Mouse (Mus musculus) telencephalon, adult 2 months (tissue): ENCODE results near the gene Hist1h1t.

Experiments
- DNase-seq: peaks from one replicate; pipeline ENCODE4 v3.0.0-alpha.2; 2011; ENCODE audit warnings: low read depth, low spot score

The Hist1h1t gene

DNA sequence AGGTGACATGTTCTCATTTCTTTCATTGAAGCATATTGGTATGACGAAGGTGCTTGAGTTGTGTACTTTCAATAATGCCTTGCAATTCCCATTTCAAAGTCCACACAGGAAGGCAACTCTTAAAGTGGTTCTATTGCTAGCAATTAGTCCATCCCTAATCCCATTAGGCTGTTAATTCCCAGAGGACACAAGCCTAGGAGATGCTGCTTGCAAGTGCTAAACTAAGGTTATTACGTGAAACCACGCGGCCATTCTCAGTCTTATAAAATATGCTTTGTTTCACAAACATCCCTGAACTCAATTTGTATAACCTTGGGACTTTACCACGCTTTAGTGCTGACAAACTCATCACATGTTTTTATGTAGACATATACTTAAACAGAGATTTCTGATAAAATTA lies 41.5 kb downstream of the Hist1h1t start:
- no peak for DNase-seq

DNA sequence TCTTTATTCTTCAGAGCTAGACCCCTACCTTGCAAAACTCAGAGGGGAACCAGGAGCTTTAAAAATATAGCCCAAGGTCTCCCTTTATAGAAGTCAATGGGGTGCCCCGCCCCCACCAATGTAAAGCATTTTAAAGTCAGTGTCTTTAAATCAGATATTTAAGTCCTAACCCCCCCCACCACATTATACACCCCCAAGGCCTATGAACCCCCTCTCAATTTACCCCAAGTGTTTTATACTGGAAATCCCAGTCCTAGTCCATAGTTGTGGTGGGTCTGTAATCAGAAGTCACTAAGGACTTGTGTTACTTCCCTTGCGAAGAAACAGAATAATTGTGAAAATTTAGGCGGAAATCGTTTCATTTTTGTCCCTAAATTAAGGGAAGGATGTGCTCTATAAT lies 42.4 kb downstream of the Hist1h1t start:
- no peak for DNase-seq

DNA sequence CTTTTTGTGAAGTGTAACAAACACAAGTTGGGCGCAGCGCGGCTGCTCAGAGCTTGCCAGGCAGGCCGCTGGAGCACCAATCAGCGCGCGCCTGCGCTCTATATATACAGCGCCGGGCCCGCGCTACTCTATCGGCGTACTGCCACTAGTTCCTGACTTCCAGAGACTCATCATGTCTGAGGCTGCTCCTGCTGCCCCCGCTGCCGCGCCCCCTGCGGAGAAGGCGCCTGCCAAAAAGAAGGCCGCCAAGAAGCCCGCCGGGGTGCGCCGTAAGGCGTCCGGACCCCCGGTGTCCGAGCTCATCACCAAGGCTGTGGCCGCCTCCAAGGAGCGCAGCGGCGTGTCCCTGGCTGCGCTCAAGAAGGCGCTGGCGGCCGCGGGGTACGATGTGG lies 43.1 kb downstream of the Hist1h1t start, which contains the start of gene Hist1h1c:
Gene Hist1h1c, plus strand, starts transcription at position 132 of the 392 bp plus-strand sequence.
- peak; percentile 77 for DNase-seq

DNA sequence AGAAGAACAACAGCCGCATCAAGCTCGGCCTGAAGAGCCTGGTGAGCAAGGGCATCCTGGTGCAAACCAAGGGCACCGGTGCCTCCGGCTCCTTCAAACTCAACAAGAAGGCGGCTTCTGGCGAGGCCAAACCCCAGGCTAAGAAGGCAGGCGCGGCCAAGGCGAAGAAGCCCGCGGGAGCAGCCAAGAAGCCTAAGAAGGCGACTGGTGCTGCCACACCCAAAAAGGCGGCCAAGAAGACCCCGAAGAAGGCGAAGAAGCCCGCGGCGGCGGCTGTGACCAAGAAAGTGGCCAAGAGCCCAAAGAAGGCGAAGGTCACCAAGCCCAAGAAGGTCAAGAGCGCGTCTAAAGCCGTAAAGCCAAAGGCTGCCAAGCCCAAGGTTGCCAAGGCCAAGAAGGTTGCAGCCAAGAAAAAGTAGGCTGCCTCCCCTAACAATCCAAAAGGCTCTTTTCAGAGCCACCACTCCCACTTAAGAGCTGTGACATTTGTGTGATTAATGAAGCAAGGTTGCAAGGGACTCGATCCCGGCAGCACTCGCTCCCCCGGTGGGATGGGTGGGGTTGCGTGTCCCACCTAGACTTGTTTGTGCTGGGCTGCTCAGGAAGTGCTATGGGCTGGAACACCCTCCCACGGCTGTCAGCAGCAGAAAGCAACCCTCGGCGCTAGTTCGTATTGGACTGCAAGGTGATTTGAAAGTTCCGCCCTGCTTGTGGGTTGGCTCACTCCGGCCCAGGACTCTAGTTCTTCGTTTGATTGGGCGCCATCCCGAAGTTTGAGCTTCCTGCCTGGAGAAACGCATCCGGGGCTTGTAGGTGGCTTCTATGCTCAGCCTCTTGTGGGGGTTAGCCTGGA lies 43.7 kb downstream of the Hist1h1t start:
- DNase-seq: peak; percentile 98

DNA sequence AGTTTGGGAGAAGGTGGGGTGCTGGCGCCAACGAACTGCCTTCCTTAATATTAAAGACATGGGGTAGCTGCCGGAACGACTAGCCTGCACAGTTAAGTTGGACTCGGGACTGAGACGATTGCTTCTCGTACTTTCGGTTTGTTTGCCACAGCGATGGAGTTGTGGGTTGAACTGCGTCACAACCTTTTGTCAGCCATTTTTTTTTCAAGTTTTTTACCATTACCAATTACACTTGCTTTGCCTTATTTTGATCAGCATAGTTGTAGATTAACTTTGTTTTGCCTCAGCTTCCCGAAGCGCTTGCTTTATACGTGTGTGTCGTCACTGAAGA lies 44.3 kb downstream of the Hist1h1t start:
- no peak for DNase-seq

DNA sequence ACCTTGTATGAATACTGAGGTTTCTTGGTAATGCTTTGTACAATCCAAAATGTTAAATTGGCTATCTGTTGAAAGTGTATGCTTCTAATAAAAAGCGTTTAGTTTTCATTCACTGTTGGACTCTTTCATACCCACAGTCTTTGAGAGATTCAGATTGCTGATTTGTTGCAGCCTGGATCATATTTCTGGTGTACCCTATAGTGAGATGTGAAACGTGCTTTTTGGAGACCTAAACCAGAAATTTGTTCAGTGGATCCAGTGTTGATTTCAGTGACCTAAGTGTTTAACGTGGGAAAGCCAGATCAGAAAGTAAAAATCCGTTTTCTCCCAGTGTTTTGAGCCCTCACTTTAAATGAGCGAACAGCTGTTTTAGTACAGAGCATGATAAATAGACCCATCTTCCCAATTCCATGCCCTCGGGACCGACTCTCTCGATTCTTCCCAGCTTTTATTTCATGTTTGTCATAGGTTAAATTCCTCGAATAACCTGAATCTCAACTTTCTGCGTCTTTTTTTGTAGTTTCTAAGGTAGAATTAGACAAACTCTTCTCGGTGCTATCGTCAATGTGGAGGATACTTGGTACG lies 44.7 kb downstream of the Hist1h1t start:
- DNase-seq: no peak

DNA sequence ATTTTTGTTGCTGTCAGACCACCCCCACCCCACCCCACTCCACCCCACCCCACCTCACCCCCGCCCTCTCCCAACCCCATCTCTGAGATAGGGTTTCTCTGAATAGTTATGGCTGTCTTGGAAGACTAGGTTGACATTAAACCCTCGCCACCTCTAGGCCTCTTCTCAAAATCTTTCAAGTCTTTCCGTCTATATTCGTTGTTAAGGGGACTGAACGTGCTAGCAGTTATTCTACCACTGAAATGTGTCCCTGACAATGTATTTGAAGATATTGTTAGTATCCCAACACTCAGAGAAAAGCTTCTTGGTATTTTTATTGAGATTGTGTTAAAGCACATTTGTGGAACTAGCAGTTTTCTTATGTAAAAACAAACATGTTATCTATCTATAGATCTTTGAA lies 45.3 kb downstream of the Hist1h1t start:
- no peak for DNase-seq

DNA sequence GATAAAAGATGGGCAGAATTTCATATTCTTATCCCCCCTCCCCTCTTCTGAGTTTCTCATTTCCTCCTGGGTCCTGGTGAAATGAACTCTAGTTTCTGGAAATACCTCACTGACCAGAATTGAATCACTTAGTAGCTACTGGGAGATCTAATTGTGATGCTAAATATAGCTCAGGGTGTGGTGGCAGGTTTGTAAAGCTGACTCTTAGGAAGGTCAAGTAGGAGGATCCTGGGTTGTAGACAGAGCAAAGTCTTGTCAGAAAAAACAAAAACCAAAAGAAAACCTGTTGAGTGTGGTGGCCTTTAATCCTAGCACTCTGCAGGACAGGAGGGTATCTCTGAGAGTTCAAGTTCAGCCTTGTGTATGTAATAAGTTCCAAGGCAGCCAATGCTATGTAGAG lies 46.4 kb downstream of the Hist1h1t start:
- no peak for DNase-seq

DNA sequence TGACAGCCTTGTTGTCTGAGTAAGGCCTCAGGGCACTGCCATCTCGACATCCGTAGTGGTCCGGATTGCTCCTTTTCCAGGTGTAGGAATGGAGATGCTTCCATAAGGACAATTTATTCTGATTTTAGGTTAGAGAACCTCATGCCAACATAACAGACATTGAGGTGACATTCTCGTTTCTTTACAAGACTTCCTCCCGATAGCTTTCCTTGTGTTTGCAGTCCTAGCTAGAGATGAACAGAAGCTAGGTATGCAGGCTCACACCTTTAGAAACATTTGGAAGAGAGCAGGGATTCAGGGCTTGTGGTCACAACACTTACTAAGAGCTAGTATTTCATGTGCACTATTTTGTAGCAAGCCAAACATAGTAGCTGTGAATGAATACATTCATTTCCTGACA lies 47.6 kb downstream of the Hist1h1t start:
- DNase-seq: no peak

DNA sequence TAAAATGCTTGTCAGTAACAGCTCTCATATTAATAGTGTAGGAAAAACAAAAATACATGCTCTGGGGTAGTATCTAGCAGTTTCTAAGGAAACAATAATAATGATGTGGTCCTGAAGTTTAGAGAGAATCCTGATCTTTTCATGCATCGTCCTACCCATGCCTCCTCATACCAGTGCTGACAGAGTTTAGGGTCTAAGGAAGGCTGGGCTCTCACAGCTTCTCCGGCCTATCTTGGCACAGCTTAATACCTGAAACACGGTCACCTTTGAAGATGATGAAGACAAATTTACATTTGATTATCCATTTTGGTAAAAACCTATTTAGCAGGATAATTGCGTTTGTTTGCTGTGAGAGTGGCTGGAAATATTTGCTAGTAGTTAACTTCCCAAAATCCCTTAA lies 48.3 kb downstream of the Hist1h1t start:
- DNase-seq: no peak

DNA sequence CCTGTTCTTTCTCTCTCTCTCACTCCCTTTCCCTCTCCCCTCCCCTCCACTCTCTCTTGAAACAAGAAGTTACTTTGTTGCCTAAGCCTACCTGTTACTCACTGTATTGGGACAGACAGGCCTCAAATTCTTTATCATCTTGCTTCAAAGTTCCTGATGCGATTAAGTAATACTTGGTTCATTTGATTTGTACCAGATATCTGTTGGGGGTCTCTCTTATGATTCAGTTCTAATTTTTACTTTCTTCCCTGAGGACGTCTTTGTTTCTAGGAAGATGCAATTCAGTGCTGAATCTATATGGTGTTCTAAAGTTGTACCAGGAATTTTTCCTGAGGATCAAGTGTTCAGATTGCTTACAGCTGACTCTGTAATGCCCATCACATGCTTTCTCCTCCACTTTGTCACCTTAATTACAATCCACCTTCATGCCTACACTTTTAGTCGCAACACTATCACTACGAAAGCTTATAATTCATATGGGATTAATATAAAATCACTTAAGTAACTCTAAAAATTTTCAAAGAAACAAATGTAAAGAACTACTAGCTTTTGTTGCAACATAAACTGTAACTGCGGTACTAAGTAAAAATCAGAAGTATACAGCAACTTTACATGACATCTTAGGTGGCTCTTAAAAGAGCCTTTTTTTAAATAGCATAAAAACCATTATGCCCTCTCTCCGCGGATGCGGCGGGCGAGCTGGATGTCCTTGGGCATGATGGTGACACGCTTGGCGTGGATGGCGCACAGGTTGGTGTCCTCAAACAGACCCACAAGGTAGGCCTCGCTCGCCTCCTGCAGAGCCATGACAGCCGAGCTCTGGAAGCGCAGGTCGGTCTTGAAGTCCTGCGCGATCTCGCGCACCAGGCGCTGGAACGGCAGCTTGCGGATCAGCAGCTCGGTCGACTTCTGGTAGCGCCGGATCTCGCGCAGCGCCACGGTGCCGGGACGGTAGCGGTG lies 49.1 kb downstream of the Hist1h1t start:
- no peak for DNase-seq

DNA sequence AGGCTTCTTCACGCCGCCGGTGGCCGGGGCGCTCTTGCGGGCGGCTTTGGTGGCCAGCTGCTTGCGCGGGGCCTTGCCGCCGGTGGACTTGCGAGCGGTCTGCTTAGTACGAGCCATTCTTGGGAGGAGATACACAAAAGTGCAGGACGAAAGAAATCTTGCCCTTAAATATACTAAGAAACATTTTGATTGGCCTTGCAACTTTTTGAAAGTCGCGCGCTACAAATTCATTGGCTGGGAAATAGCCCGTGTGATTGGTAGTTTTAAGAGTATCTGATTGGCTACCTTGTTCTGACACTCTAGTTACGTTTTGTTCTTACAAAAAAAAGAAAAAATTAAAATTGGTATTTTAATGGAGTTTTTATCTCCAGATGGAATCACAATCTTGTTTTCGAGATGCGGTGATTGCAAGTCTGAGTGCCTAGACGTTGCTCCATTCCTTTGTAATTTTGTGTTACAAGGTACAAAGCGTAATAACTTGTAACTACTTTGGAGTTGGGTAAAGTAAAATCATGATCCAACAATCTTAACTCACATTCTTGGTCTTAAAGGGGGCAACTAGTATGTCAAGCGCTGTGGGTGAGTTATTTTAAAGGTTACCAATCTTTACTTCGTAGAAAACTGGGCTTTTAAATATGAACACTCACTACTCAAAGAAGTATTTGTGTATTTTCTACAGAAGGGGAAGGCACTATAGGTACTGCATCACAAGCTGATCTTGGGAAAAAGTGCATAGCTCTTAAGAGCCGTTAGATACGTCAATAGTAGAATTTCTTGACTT lies 50.0 kb downstream of the Hist1h1t start, which contains the start of gene Hist1h3c:
Gene Hist1h3c, minus strand, starts transcription at position 222 of the 781 bp plus-strand sequence.
- peak; percentile 93 for DNase-seq
